Mouse (Mus musculus) kidney, adult 10 weeks (tissue): ENCODE measurements around the gene Gm21961. TPM values are rescaled to one million over a fixed set of nuclear protein-coding genes. Genes with fewer than 3 reads are reported as not detected.

Source experiments
- polyA plus RNA-seq: library from polyadenylated mRNA; stranded (reverse); fragments of 350-450 nt; fragmentation: Illumina TruSeq; extraction: RNeasy Lipid Tissue Mini Kit (QIAGEN cat#74804); gene quantifications from one replicate; pipeline ENCODE4 v1.2.3, GENCODE M21; 2014; ENCODE audit warnings: low read depth, low replicate concordance

Gm21961 gene
- not detected for polyA plus RNA-seq

GRCm38 (mm10) chr15:65014804-65015203 is at the start of gene Gm21961:
TSS of gene Gm21961 (minus strand) at chr15:65014904.

Other genes starting within 250 kb of the Gm21961 start
- gene Gm21798, start 197.2 kb downstream of the Gm21961 start, polyA plus RNA-seq, result not detected